Mouse (Mus musculus) small intestine, adult 2 months (tissue): Measurements from ENCODE around the gene Krt18. TPM values are rescaled to one million over a fixed set of nuclear protein-coding genes. Genes with fewer than 3 reads are reported as not detected.

ENCODE experiments used
- H3K27ac ChIP-seq: fragments of 200-500 bp; 2 replicates; pipeline ENCODE4 v1.5.1; 2012; ENCODE audit warnings: low read depth, low read length, control low read depth, inconsistent platforms; ENCODE audit not compliant: insufficient read depth
- H3K27me3 ChIP-seq: fragments of 200-500 bp; 2 replicates; pipeline ENCODE4 v1.6.1; 2012; ENCODE audit warnings: mild to moderate bottlenecking, moderate library complexity, low read length, inconsistent platforms; ENCODE audit not compliant: control insufficient read depth, insufficient read depth
- H3K36me3 ChIP-seq: fragments of 200-500 bp; 2 replicates; pipeline ENCODE4 v1.6.1; 2012; ENCODE audit warnings: mild to moderate bottlenecking, low read length, control low read depth, inconsistent platforms; ENCODE audit not compliant: control insufficient read depth, insufficient read depth
- H3K4me1 ChIP-seq: fragments of 200-500 bp; 2 replicates; pipeline ENCODE4 v1.6.1; 2012; ENCODE audit warnings: low read length, inconsistent platforms, mixed read lengths; ENCODE audit not compliant: control insufficient read depth, insufficient read depth, insufficient read length
- H3K4me3 ChIP-seq: fragments of 200-500 bp; 2 replicates; pipeline ENCODE4 v1.5.1; 2012; ENCODE audit warnings: low read depth, mild to moderate bottlenecking, control low read depth, inconsistent platforms, low read length, moderate library complexity
- CTCF ChIP-seq: fragments of 200-500 bp; IDR thresholded peaks from 2 replicates; pipeline ENCODE4 v1.5.1; 2012; ENCODE audit warnings: low read depth, mild to moderate bottlenecking, control low read depth, inconsistent platforms, low read length, moderate library complexity, mixed read lengths; ENCODE audit not compliant: insufficient replicate concordance, insufficient read length; ENCODE audit errors: extremely low read depth
- POLR2A ChIP-seq: fragments of 200-500 bp; IDR thresholded peaks from 2 replicates; pipeline ENCODE4 v1.6.1; 2012; ENCODE audit warnings: low read depth, mild to moderate bottlenecking, control low read depth, inconsistent platforms, low read length, moderate library complexity
- WGBS: fragments of 180-500 bp; shearing (Covaris S2); methylation state at CpG from one replicate; pipeline ENCODE4 v1.1.7; 2018; 5-methylcytosine and 5-hydroxymethylcytosine counted together
- polyA plus RNA-seq: library from polyadenylated mRNA; depleted of rRNA; stranded (reverse); fragments of >200 nt; gene quantifications from 2 replicates; pipeline ENCODE4 v1.2.3, GENCODE M21; 2012

The Krt18 gene
- polyA plus RNA-seq, 1 experiment = 200 TPM

DNA sequence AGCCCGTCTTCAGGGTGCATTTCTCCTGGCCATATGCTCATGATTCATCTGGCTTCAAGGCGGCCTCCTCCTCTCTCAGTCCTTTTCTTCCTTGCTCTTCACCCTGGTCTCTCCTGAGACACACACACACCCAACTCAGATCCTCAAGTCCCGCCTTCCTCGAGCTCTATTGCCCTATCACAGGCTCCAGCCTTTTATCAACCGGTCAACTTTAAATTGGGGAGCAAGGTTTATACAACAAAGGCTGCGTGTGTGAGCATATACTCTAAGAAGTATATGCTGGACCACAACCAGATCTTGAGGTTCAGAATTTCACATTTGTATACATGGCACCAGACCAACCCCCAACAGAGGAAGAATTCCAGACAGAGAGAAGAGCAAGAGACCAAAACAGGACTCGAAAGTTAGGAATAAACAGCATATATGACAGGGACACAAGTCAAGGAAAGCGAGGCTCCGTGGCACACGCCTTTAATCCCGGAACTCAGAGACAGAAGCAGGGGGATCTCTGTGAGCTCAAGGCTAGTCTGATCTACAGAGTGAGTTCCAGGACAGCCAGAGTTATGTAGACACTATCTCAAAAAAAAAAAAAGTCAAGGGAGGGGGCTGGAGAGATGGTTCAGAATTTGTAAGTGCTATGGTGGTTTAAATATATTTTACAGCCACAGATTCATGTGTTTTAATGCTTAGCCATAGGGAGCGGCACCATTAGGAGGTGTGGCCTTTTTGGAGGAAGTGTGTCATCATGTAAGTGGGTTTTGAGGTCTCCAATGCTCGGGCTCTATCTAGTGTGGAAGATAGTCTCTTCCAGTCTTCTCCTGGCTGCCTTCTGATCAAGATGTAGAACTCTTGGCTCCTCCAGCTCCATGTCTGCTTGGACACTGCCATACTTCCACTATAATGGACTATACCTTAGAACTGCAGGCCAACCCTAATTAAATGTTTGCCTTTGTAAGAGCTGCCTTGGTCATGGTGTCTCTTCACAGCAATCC lies 42.8 kb downstream of the Krt18 start:
- WGBS = 31% methylated on average over 13 of the region's 13 CpGs
- Histone ChIP-seq H3K36me3 (no peaks in the 10 kb centered on the region), H3K4me1 (peaks cover 7% of the 10 kb centered on the region; the same call in 1 of the 2 replicates), H3K4me3 (no peak overlapping the region), H3K27me3 (no peaks in the 10 kb centered on the region), H3K27ac (peak overlapping the region; percentile 90)
- no peak for TF ChIP-seq CTCF
- no peak; the same call in 1 of the 2 replicates for TF ChIP-seq POLR2A

GRCm38 (mm10) chr15:102072963-102073558 lies 45.1 kb downstream of the Krt18 start:
- Histone ChIP-seq H3K27ac (peak overlapping the region; percentile 81), H3K4me1 (peaks cover 2% of the 10 kb centered on the region; the same call in 1 of the 2 replicates), H3K4me3 (peak overlapping the region; percentile 70; the same call in 1 of the 2 replicates), H3K27me3 (no peaks in the 10 kb centered on the region), H3K36me3 (no peaks in the 10 kb centered on the region)
- no peak for TF ChIP-seq POLR2A
- TF ChIP-seq CTCF = no peak
- WGBS = 10% methylated on average over 6 of the region's 6 CpGs

DNA sequence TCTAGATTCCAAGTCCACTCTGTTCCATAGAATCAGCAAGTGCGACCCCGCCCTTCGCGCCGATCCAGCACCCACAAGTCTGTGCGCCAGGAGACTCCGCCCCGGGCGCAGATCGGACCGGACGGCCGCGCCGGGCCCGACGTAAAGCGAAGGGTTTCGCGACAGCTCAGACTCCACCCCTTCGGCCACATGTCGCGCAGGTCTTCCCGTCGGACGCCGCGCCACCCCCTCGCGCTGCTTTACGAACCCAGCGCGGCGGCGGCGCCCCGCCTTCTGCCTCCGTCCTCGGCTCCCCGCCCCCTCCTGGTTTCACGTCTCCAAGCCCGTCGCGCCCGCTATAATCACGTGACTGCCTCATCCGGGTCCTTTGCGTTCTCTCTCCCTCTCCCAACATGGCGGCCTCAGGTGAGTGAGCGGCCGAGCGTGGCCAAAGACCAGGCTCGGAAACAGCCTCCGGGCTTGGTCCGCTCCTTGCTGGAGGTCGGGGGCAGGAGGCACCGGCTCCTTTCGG lies 45.6 kb downstream of the Krt18 start, which contains the start of gene Eif4b:
Gene Eif4b (plus strand): TSS at position 215 of the 511 bp plus-strand sequence.
- H3K36me3 ChIP-seq = no peaks in the 10 kb centered on the region
- TF ChIP-seq POLR2A (no peak; the same call in 1 of the 2 replicates), CTCF (no peak)
- under 1% methylated on average over 58 of the region's 58 CpGs for WGBS

DNA sequence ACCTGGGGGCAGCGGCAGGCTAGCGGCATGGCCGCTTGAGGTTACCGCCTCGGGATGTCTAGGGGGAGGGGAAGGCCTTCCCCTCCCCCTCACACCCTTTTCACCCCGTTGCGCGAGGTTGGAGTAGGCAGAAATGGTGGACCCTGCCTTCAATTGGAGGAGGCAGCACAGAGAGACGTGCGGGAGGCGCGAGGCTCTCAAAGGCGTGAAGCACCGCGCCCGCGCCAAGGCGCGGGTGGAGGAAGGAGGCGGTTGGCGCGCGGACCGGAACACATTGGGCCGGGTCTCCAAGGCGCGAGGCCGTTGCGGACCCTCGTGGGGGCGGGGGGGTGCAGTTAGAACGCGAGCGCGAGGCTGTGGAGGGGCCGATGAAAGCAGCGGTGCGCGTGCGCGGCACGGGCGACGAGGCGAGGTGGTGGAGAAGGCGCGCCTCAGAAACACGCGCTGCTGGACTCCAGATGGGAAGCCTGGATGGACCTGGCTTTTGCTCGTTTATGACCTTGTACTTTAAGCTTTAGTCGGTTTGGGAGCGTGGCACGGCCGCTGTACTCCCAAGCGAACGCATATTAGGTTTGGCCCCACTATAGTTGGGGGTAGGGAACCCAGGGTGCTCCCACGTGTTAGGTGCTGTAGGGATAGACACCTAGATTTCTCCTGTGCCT lies 46.2 kb downstream of the Krt18 start:
- Histone ChIP-seq H3K27me3 (no peaks in the 10 kb centered on the region), H3K4me1 (peaks cover 4% of the 10 kb centered on the region; the same call in 1 of the 2 replicates), H3K36me3 (peaks cover 2% of the 10 kb centered on the region; the same call in 1 of the 2 replicates), H3K4me3 (peak overlapping the region; percentile 70), H3K27ac (peak overlapping the region; percentile 73)
- TF ChIP-seq POLR2A (no peak; the same call in 1 of the 2 replicates), CTCF (no peak)
- WGBS = under 1% methylated on average over 57 of the region's 57 CpGs

More for the DNA sequence above, 45.6 kb downstream of the Krt18 start, which contains the start of gene Eif4b:
- H3K4me3 ChIP-seq = peak within 1 kb of the TSS; percentile 70
- H3K27ac ChIP-seq = peak within 1 kb of the TSS; percentile 81
- peaks cover 2% of the 10 kb centered on the region; the same call in 1 of the 2 replicates for H3K4me1 ChIP-seq
- no peaks in the 10 kb centered on the region for H3K27me3 ChIP-seq

DNA sequence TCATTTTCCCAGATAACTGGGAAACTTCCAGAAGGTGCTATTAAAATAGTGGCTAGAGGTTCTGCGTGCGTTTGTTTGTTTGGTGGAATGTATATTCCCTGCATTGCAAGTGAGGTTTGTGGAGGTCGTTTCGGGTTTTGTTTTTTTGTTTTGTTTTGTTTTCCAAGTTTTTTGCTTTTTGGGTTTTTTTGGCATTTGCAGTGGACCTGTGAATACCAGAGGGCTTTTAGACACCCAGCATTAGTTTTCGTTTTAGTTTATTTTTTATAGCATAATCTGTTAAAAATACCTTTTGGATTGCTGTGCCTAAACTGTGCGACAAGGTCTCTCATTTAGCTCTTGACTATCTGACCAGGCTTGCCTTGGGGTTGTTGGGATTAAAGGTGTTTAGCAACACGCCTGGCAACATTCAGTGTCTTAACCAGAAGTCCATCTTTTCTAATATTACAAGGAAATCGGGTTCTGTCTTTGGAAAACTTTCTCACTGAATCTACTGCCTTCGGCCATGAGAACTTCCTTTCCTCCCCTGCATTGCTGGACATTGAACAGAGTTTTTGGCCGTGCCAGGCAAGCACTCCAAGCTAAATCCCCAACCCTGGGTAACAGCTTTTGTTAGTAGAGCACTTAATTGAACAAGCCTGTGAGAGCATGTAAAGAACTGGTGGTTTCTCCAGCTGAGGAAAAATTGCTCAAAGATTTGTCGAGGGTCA lies 47.1 kb downstream of the Krt18 start:
- TF ChIP-seq POLR2A (no peak), CTCF (no peak)
- Histone ChIP-seq H3K4me1 (peaks cover 5% of the 10 kb centered on the region; the same call in 1 of the 2 replicates), H3K4me3 (no peak overlapping the region; the same call in 1 of the 2 replicates), H3K36me3 (peaks cover 2% of the 10 kb centered on the region; the same call in 1 of the 2 replicates), H3K27me3 (no peaks in the 10 kb centered on the region), H3K27ac (peak overlapping the region; percentile 73; the same call in 1 of the 2 replicates)
- WGBS = 4% methylated on average over 11 of the region's 11 CpGs
